Mouse (Mus musculus): ENCODE data around the gene Tusc2.

Gene Tusc2

DNA sequence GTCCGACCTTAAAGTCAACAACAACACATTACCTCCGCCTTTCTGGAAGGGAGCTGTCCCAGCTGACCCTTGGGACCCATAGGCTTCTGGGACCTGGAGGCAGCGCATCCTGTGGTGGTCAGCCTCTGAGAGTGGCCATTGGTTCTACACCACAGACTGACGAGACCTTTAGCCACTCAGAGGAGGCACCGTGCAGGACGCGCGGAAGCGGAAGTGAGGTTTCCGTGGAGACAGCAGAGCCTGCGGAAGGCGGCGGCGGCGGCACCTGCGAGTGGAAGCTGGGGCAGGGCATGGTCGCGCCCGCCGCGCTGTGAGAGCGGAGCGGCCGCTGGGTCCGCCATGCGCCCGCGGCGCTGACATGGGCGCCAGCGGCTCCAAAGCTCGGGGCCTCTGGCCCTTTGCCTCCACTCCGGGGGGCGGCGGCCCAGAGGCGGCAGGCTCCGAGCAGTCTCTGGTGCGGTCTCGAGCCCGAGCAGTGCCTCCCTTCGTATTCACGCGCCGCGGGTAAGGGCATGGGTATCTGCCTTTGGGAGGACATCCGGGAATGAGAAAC is at the start of gene Tusc2:
Gene Tusc2 (plus strand): TSS at position 227 of the 553 bp plus-strand sequence.
- DNase-seq (ENCODE audit: low spot score in 2 of 2), result peak; percentile 94 to 96

- peak; percentile 89 to 90 for DNase-seq (ENCODE audit: low spot score in 2 of 2)
Measured at GRCm38 (mm10) chr9:107514303-107514955, 48.6 kb upstream of the Tusc2 start.

DNA sequence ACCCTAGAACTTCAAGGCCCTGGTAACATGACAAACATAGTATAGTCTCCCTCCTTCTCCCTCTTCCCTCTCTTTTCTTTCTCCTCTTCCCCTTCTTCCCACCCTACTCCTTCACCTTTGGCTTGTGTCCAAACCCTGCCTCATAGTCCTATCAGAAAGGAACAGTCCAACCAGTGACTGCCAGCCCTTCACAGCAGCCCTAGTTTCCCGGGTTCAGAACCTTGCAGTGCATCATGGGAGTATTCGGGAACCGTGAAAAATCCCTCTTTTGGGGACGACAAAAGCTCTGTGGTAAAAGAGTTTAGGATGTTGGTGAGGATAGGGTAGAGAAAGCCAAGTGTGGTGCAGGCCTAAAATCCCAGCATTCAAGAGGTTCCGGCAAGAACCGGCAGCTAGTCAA is 42.7 kb upstream of the Tusc2 start:
- DNase-seq (ENCODE audit: low spot score in 2 of 2), result no peak

GRCm38 (mm10) chr9:107521190-107521589 is 41.9 kb upstream of the Tusc2 start:
- no peak for DNase-seq (ENCODE audit: low spot score in 2 of 2)

DNA sequence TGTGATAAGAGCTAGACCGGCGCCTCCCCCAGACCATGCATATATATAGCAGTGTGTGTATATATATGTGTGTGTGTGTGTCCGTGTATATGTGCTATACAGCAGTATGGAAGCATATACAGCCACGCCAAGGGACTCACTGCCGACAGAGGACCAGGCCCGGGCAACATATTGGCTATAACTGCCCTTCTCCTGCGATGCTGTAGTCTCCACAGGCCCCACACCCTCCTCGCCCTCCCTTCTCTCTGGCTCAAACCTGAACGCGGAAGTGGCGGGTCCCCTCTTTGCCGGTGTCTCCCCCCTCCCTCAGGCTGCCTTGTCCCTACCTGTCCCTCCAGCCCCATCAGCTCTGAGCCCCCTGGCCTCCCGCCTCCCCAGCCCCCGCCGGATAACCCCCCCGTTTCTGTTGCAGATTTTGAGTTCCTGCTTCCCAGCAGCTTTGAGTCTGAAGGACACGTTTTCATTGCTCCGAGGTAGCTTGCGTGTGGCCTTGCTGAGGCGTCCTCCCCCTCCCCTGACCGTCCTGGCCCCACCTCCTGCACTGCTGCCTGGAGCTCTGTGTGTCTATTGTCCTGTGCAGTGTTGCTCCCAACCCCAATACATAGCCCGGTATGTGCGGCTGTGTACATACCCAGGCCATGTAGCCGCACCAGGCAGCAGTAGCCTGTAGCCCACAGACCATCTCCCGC is 41.2 kb upstream of the Tusc2 start:
- DNase-seq (ENCODE audit: low spot score in 2 of 2), result no peak

- DNase-seq (ENCODE audit: low spot score in 2 of 2), result no peak
Measured at GRCm38 (mm10) chr9:107522400-107522711, 40.7 kb upstream of the Tusc2 start.

DNA sequence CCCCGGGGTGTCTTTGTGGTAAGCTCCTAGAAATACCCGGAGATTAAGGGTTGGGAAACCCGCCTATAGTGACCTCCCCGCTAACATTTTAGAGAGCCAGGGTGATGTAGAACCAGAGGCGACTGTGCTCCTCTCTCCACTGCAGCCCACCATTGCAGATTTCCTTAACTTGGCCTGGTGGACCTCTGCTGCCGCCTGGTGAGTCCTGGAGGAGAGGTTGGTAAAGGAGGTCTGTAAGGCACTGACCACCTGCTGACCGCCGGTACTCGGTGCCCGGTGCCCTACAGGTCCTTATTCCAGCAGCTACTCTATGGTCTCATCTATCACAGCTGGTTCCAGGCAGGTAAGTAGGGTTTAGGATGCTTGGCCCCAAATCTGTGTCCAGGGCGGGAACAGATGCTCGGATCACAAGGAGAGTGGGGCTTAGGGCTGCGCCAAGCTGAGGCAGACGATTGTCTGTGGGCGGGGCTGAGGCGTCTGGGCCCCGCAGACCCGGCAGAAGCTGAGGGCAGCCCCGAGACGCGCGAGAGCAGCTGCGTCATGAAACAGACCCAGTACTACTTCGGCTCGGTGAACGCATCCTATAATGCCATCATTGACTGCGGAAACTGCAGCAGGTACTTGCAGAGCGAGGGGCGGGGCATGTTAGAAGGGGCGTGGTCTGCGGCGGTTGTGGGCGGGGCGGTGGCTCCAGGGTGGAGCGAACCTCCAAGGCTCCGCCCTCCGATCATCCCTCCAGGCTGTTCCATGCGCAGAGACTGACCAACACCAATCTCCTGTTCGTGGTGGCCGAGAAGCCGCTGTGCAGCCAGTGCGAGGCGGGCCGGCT is 36.6 kb upstream of the Tusc2 start:
- peak; percentile 70 to 77 for DNase-seq (ENCODE audit: low spot score in 2 of 2)

- DNase-seq (ENCODE audit: low spot score in 2 of 2), result peak; percentile 92 to 96
Measured at GRCm38 (mm10) chr9:107533791-107534407, 29.2 kb upstream of the Tusc2 start, which contains the start of gene Tmem115. TSS of gene Tmem115 (plus strand) at chr9:107533945.

DNA sequence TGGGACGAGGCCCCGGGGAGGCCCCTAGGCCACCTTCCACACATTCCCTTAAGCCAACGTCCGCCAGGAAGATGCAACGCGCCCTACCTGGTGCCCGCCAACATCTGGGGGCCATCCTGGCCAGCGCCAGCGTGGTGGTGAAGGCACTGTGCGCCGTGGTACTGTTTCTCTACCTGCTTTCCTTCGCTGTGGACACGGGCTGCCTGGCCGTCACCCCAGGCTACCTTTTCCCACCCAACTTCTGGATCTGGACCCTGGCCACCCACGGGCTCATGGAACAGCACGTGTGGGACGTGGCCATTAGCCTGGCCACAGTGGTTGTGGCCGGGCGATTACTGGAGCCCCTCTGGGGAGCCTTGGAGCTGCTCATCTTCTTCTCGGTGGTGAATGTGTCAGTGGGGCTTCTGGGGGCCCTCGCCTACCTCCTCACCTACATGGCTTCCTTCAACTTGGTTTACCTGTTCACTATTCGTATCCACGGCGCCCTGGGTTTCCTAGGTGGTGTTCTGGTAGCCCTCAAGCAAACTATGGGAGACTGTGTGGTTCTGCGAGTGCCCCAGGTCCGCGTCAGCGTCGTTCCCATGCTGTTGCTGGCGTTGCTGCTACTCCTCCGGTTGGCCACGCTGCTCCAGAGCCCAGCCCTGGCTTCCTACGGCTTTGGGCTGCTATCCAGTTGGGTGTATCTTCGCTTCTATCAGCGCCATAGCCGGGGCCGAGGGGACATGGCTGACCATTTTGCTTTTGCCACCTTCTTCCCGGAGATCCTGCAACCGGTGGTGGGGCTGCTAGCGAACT is 28.4 kb upstream of the Tusc2 start:
- no peak for DNase-seq (ENCODE audit: low spot score in 2 of 2)

GRCm38 (mm10) chr9:107538231-107538630 is 24.8 kb upstream of the Tusc2 start:
- no peak for DNase-seq (ENCODE audit: low spot score in 2 of 2)

- no peak for DNase-seq (ENCODE audit: low spot score in 2 of 2)
Measured at GRCm38 (mm10) chr9:107538711-107539110, 24.3 kb upstream of the Tusc2 start.

DNA sequence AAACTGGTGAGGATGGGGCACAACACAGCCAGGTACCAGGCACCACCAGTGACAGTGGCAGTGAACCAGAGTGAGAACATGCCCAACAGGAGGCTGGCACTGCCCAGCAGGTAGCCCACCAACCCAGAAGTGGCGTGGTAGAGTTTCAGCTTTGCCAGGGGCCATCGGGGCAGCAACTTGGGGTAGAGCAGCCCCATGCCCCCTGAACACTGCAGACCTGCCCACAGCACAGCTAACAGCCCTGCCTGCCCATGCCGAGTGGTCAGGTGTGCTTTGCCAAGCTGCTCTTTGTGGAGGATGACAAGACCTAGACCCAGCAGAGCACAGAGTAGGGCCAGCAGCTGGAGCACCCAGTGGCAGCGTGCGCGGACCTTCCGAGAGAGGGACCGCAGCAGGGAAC is 23.1 kb upstream of the Tusc2 start:
- DNase-seq (ENCODE audit: low spot score in 2 of 2), result no peak

DNA sequence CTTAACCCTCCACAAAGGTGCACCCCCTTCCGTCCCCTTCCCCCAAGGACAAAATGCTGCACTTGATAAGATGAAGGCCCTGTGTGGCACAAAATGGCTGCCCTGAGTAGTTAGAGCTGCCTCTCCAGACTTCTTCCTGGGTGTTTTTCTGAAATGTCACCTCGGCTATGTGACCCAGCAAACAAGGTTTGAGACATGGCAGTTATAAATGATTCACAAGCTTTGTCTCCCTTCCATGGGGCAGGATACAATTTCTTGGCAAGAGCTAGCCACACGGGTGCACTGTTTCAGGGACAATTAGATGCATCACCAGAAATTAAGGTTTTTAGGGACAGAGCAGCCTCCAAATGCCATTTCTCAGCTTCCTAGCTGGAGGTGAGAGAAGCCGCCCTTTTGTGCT is 22.6 kb upstream of the Tusc2 start:
- DNase-seq (ENCODE audit: low spot score in 2 of 2), result no peak

DNA sequence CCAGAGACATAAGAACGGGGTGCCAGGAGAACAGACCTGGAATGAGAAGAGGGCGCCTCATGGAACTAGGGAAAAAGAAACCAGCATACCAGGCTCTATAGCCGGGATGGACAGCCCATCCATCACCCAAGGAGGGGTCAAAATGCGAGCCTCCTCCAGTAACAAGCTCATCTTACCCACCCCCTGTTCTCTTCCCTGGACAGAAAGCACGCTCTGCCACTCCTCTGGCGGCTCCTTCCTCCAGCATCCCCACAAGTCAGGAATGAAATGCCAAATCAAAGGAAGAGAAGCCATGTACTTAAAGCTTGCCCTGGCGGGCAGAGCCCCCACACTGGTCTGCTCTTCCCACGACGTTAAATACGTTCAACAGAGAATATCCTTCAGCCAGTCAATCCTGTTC is 22.1 kb upstream of the Tusc2 start:
- DNase-seq (ENCODE audit: low spot score in 2 of 2), result no peak

DNA sequence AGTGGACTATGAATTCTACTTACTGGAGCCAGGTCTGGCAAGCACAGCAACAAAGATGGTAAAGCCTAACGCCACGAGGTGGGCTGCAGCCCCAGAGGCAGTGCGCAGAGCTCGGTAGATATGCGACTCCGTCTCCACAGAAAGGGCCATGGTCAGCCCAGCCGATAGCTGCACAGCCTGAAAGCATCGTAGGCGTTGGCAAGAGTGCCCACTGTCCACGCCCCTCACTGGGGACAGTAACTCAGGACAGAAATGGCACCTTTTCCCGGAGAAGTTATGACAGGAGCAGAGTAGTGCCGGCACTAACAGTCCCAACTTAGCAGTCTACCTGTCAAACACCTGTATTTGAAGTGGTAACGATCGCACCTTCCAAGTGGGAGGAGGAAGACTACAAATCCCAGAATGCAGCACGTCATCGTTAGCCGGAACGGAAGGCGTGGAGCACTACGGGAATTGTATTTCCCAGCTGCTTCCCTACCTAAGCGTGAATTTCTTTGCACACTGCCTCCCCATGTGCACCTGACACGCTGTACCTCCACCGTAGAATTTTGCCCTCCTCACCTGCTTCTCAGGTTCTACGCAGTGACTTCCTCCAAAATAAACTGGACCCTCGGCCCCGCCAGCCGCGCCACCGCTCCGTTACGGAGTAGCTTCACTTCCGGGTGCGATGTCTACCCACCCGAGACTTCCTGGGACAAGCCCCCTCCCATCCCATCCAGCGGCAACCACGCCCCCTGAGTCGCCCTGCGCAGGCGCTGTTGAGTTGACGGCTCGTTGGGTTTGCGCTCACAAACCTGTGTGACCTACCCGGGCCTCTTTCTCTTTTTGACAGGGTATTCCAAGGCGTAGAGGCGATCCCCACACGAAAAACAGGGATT is 21.3 kb upstream of the Tusc2 start, which contains the start of the genes Cyb561d2 and Nprl2:
Gene Cyb561d2 (minus strand): TSS at position 720 of the 878 bp plus-strand sequence.
Gene Nprl2 (plus strand): TSS at position 753 of the 878 bp plus-strand sequence.
- DNase-seq (ENCODE audit: low spot score in 2 of 2), result peak; percentile 95 to 97

DNA sequence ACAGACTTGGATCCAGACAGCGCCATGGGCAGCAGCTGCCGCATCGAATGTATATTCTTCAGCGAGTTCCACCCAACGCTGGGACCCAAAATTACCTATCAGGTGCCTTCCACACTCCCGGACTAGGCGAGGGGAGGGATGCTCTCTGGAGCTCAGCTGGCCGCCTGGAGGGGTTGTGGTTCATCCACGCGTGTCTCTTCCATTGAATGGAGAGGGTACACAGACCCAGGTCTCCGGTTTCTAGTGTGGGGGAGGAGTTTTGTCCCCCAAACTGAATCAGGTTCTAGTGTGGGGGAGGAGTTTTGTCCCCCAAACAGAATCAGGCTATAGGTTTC is 20.7 kb upstream of the Tusc2 start:
- DNase-seq (ENCODE audit: low spot score in 2 of 2), result no peak

DNA sequence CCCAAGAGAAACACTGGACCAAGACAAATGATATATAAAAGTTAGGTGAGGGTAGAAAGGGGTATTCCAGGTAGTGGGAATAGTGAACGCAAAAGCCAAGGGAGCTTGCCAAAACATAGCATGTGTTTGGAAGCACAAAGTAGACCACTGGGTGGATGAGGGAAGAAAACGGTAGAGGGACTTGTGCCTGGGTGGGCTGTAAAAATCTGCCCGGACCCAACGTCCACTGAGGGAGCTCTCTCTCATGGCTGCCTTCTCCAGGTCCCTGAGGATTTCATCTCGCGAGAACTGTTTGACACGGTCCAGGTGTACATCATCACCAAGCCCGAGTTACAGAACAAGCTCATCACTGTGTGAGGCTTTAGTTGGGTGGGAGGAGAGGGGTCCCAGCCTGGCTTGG is 20.3 kb upstream of the Tusc2 start:
- DNase-seq (ENCODE audit: low spot score in 2 of 2), result no peak

- DNase-seq (ENCODE audit: low spot score in 2 of 2), result no peak
Measured at GRCm38 (mm10) chr9:107543299-107543698, 19.8 kb upstream of the Tusc2 start.

DNA sequence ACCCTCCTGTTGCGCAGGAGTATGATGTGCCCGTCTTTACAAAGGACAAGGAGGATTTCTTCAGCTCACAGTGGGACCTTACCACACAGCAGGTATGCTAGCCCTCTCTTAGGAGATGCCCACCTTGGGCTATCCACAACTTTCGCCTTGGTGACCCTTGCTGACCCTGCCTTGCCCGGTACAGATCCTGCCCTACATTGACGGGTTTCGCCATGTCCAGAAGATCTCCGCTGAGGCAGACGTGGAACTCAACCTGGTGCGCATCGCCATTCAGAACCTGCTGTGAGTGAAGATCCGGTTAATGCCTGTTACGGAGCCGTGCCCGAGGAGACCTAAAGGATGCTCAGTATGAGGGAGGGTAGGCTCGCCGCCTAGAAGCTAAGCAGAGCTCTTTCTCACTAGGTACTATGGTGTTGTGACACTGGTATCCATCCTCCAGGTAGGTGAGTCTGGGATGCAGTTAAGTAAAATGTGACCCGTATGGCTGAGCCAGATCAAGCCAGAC is 18.8 kb upstream of the Tusc2 start:
- no peak for DNase-seq (ENCODE audit: low spot score in 2 of 2)

DNA sequence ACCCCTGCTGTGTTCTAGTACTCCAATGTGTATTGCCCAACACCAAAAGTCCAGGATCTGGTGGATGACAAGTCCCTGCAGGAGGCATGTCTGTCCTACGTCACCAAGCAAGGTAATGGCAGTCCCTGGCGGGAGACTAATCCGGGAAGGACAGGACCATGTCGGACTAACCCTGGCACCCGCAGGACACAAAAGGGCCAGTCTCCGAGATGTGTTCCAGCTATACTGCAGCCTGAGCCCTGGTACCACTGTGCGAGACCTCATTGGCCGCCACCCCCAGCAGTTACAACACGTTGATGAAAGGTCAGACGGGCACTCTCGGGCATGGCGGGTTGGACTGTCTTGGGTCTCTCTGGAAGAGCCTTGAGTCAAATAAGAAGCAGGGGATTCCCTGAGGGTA is 18.3 kb upstream of the Tusc2 start:
- no peak for DNase-seq (ENCODE audit: low spot score in 2 of 2)

Data from frontal cortex, postnatal 36 days (tissue).